Mouse (Mus musculus) naive thymus-derived CD4-positive, alpha-beta T cell, adult 2 months (primary cell): Measurements from ENCODE around the gene Agt.

Source experiments
- DNase-seq: peaks from one replicate; pipeline ENCODE4 v3.0.0-alpha.2; 2011; ENCODE audit warnings: low read depth

Agt gene

DNA sequence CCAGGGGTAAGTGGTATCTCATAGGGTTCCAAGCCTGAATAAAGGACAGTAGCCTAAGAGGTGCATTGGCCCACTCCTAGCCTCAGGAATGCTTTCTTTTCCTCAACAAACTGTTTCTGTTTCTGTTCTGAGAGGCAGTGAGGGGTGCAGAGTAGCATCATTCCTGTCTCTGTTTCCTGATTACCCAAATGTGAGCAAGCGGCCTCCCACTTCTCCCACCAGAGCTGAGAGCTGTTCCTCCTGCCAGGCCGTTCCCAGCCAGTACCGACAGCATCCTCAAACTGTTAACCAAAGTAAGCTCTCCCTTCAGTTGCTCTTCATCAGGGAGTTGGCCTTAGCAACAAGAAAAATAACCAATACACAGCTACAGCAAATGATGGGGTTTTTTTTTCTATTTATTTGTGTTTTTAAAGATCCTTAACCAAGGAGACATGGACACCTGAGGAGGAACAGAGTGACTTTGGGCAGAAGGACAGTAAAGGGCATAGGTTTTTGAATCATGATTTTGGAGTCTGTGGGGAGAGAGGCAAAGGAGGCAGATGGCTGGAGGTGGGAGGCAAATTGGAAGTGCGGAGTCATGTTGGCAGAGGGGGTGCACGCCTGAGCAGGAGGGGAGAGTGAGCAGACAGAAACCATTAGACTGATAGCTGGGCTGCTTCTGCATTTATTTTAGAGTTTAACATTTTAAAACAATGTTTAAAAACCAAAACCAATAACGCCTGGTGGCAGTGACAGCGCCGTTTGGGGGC lies 61.8 kb downstream of the Agt start:
- DNase-seq = no peak
